Mouse (Mus musculus): ENCODE data around the gene Ropn1l.
A peak's percentile ranks its signal among the peaks of the same experiment; 100 is the strongest.

Gene Ropn1l

GRCm38 (mm10) chr15:31447121-31447520 is 6.4 kb downstream of the Ropn1l start:
- peak; percentile 37 for DNase-seq (ENCODE audit: low read depth, low spot score)

GRCm38 (mm10) chr15:31442698-31443097 is 10.8 kb downstream of the Ropn1l start:
- DNase-seq (ENCODE audit: low read depth, low spot score), result no peak

GRCm38 (mm10) chr15:31441996-31442395 is 11.5 kb downstream of the Ropn1l start:
- DNase-seq (ENCODE audit: low read depth, low spot score), result no peak

- no peak for DNase-seq (ENCODE audit: low read depth, low spot score)
Observed at GRCm38 (mm10) chr15:31436811-31437210, 16.7 kb downstream of the Ropn1l start.

- DNase-seq (ENCODE audit: low read depth, low spot score), result no peak
Observed at GRCm38 (mm10) chr15:31436083-31436482, 17.5 kb downstream of the Ropn1l start.

- DNase-seq (ENCODE audit: low read depth, low spot score), result no peak
Observed at GRCm38 (mm10) chr15:31433768-31434167, 19.8 kb downstream of the Ropn1l start.

GRCm38 (mm10) chr15:31431847-31432246 is 21.7 kb downstream of the Ropn1l start:
- DNase-seq (ENCODE audit: low read depth, low spot score), result no peak

- no peak for DNase-seq (ENCODE audit: low read depth, low spot score)
Observed at GRCm38 (mm10) chr15:31430014-31430413, 23.5 kb downstream of the Ropn1l start.

GRCm38 (mm10) chr15:31429429-31429828 is 24.1 kb downstream of the Ropn1l start:
- no peak for DNase-seq (ENCODE audit: low read depth, low spot score)

- no peak for DNase-seq (ENCODE audit: low read depth, low spot score)
Observed at GRCm38 (mm10) chr15:31428571-31428970, 25.0 kb downstream of the Ropn1l start.

- no peak for DNase-seq (ENCODE audit: low read depth, low spot score)
Observed at GRCm38 (mm10) chr15:31427390-31427789, 26.1 kb downstream of the Ropn1l start.

GRCm38 (mm10) chr15:31426066-31426706 is 27.4 kb downstream of the Ropn1l start:
- no peak for DNase-seq (ENCODE audit: low read depth, low spot score)

GRCm38 (mm10) chr15:31422649-31423369 is 30.7 kb downstream of the Ropn1l start:
- no peak for DNase-seq (ENCODE audit: low read depth, low spot score)

- no peak for DNase-seq (ENCODE audit: low read depth, low spot score)
Observed at GRCm38 (mm10) chr15:31419037-31419436, 34.5 kb downstream of the Ropn1l start.

GRCm38 (mm10) chr15:31418686-31419024 is 34.9 kb downstream of the Ropn1l start:
- no peak for DNase-seq (ENCODE audit: low read depth, low spot score)

GRCm38 (mm10) chr15:31417796-31418685 is 35.5 kb downstream of the Ropn1l start:
- DNase-seq (ENCODE audit: low read depth, low spot score), result no peak

- no peak for DNase-seq (ENCODE audit: low read depth, low spot score)
Observed at GRCm38 (mm10) chr15:31417409-31417795, 36.1 kb downstream of the Ropn1l start.

- no peak for DNase-seq (ENCODE audit: low read depth, low spot score)
Observed at GRCm38 (mm10) chr15:31415181-31415580, 38.4 kb downstream of the Ropn1l start.

- no peak for DNase-seq (ENCODE audit: low read depth, low spot score)
Observed at GRCm38 (mm10) chr15:31414179-31414898, 39.2 kb downstream of the Ropn1l start.

GRCm38 (mm10) chr15:31413662-31414061 is 39.9 kb downstream of the Ropn1l start:
- DNase-seq (ENCODE audit: low read depth, low spot score), result no peak

- DNase-seq (ENCODE audit: low read depth, low spot score), result no peak
Observed at GRCm38 (mm10) chr15:31412933-31413332, 40.6 kb downstream of the Ropn1l start.

GRCm38 (mm10) chr15:31412436-31412835 is 41.1 kb downstream of the Ropn1l start:
- no peak for DNase-seq (ENCODE audit: low read depth, low spot score)
